Mouse (Mus musculus) gastrocnemius, postnatal 25 days (tissue): ENCODE data around the gene Arf4. TPM values are rescaled to one million over a fixed set of nuclear protein-coding genes. Genes with fewer than 3 reads are reported as not detected.
A peak's percentile ranks its signal among the peaks of the same experiment; 100 is the strongest.
"Not testable (repeated sequence)": the region's sequence is repeated elsewhere in the genome, so short reads cannot be mapped to it uniquely, and the experiment has no call there.

Source experiments
- DNase-seq: peaks from one replicate; pipeline ENCODE4 v3.0.0; 2022
- microRNA-seq, 2 experiments: library from miRNA; unstranded; fragments of <30 nt; microRNA quantifications; one replicate each; pipeline ENCODE4 v1.2.0; 2021; ENCODE audit warnings: borderline replicate concordance in 2 of 2
- total RNA-seq, 2 experiments: library from RNA; stranded (reverse); gene quantifications; 1 replicate in 1 of 2; 2 replicates in 1 of 2; pipeline ENCODE4 v1.2.3; 2021

Gene Arf4
- total RNA-seq, 2 experiments from 2014 or later, result 35.0 to 39.6 TPM

- no peak for DNase-seq
Measured at GRCm38 (mm10) chr14:26662016-26662415, 24.1 kb downstream of the Arf4 start.

GRCm38 (mm10) chr14:26662488-26662887, 24.6 kb downstream of the Arf4 start:
- no peak for DNase-seq

- DNase-seq, result no peak
Measured at GRCm38 (mm10) chr14:26663851-26664250, 26.0 kb downstream of the Arf4 start.

GRCm38 (mm10) chr14:26667991-26668370, 30.1 kb downstream of the Arf4 start:
- no peak for DNase-seq

GRCm38 (mm10) chr14:26668371-26669291, 30.8 kb downstream of the Arf4 start:
- DNase-seq, result peak; percentile 20

GRCm38 (mm10) chr14:26669292-26670073, 31.6 kb downstream of the Arf4 start, which contains the start of gene Pde12:
Pde12 (minus strand) TSS chr14:26669883.
- peak; percentile 81 for DNase-seq

- DNase-seq, result no peak
Measured at GRCm38 (mm10) chr14:26670964-26671363, 33.1 kb downstream of the Arf4 start.

- not testable (repeated sequence) for DNase-seq
Measured at GRCm38 (mm10) chr14:26671870-26672615, 34.2 kb downstream of the Arf4 start.

GRCm38 (mm10) chr14:26674476-26675169, 36.7 kb downstream of the Arf4 start:
- not testable (repeated sequence) for DNase-seq

- peak; percentile 9 for DNase-seq
Measured at GRCm38 (mm10) chr14:26675371-26675770, 37.5 kb downstream of the Arf4 start.

- no peak for DNase-seq
Measured at GRCm38 (mm10) chr14:26675791-26676190, 37.9 kb downstream of the Arf4 start.

GRCm38 (mm10) chr14:26690727-26691126, 52.9 kb downstream of the Arf4 start:
- DNase-seq, result no peak

GRCm38 (mm10) chr14:26691363-26691762, 53.5 kb downstream of the Arf4 start:
- no peak for DNase-seq

- no peak for DNase-seq
Measured at GRCm38 (mm10) chr14:26692974-26693373, 55.1 kb downstream of the Arf4 start, which contains the start of gene Dnah12. Dnah12 (plus strand) TSS chr14:26693274.

- no peak for DNase-seq
Measured at GRCm38 (mm10) chr14:26697912-26698311, 60.0 kb downstream of the Arf4 start.

GRCm38 (mm10) chr14:26705246-26705645, 67.4 kb downstream of the Arf4 start:
- DNase-seq, result not testable (repeated sequence)

Small RNA genes lying within 50 kb of the gene (microRNA-seq; reads per million reads assigned to microRNA genes)
- gene Mir7672, result 0 reads per million in 2 experiments

Other genes starting within 250 kb of the Arf4 start
- 10 to 100 TPM; 72.0 to 92.7 TPM for gene Slmap, start 103.1 kb upstream of the Arf4 start, total RNA-seq
- gene Dennd6a, start 64.2 kb upstream of the Arf4 start, total RNA-seq, result 1 to 10 TPM; 8.0 to 8.2 TPM
- 1 to 10 TPM; 2.9 to 3.1 TPM for gene Pde12, start 31.8 kb downstream of the Arf4 start, total RNA-seq
- not detected for gene Dnah12, start 55.2 kb downstream of the Arf4 start, total RNA-seq